Mouse (Mus musculus): ENCODE measurements around the gene Defb5.
"Not testable (repeated sequence)": the region's sequence is repeated elsewhere in the genome, so short reads cannot be mapped to it uniquely, and the experiment has no call there.

Defb5 gene

DNA sequence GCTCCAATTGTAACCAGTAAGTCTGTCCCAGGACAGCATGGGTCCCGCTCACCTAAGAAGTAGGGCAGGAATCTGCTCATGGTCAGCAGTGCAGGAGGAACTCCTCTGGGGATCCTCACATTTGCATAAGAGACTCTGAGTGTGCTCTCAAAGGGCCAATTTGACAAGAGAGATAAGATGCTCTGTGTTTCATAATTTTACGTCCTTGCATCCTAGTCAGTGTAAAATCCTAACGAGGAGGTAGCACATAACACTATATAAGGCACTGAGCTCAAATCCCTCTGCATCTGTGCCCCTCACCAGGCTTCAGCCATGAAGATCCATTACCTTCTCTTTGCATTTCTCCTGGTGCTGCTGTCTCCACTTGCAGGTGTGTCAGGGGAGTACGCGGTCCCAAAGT lies at the start of gene Defb5:
Gene Defb5, plus strand, starts transcription at position 301 of the 400 bp plus-strand sequence.
- in situ Hi-C loops (cut with MboI, MseI): no loop called here

DNA sequence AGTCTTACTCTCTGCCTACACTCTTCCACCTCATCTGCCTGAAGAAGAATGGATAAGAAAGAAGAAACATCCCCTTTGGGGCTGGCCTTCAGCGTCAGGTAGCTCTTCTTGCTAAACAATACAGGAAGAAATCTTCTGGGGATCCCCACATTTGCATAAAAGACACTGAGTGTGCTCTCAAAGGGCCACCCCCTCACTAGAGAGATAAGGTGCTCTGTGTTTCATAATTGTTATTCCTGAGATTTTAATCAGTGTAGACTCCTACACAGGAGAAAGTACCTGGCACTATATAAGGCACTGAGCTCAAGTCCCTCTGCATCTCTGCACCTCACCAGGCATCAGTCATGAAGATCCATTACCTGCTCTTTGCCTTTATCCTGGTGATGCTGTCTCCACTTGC lies 22.2 kb upstream of the Defb5 start, which contains the start of gene Defb6:
Gene Defb6, plus strand, starts transcription at position 318 of the 400 bp plus-strand sequence.
- in situ Hi-C loops (cut with MboI, MseI): no loop called here

GRCm38 (mm10) chr8:19238101-19238500 lies 9.3 kb upstream of the Defb5 start:
- in situ Hi-C loops (cut with MboI, MseI): no loop called here

DNA sequence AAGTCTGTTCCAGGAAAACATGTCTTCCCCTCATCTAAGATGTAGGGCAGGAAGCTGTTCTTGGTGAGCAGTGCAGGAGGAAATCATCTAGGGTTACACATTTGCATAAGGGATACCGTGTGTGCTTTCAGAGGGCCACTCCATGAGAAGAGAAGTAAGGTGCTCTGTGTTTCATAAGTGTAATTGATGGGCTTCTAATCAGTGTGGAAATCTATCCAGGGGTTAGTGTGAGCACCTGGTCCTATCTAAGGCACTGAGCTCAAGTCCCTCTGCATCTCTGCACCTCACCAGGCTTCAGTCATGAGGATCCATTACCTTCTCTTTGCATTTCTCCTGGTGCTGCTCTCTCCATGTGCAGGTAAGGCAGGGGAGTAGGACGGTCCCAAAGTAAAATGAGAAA lies 7.8 kb upstream of the Defb5 start, which contains the start of gene Defb46:
Gene Defb46, plus strand, starts transcription at position 301 of the 400 bp plus-strand sequence.
- in situ Hi-C loops (cut with MboI, MseI): no loop called here

DNA sequence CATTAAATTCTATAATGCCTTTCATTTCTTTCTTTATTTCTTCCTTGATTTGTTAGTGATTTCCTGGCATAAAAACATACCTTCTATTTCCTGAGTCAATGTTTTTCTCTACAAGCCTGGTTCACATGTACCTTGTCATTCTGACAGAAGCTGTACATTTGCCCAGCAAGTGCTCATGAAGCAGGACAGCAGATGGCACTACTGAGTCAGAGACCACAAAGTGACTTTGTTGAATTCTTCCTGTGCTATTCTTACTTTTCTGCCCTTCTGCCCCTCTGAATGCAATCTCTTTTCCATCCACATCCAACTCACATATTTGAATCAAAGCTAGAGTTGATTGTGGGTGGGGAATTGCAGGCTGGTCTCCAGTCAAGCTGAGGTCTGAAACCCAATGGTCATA lies 10.8 kb downstream of the Defb5 start:
- in situ Hi-C loops (cut with MboI, MseI): no loop called here

DNA sequence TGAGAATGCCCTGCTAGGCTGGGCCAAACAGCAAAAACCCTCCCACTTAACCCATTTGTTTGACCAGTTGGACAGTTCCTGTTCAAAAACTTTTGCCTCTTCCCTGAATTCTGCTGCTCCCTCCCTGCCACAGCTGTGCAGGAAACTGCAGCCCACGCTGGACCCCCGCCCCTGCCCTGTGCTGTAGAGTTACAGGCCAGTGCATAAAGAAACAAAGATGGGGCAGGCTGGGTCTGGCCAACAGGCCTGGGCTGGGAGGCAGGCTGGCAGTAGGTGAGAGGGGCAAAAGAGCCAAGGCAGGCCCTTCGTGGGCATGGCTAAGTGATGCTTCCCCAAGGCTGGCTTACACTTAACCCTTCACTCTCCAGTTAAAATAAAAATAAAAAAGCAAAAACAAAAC lies 12.3 kb downstream of the Defb5 start:
- in situ Hi-C loops (cut with MboI, MseI): no loop called here

GRCm38 (mm10) chr8:19293060-19293459 lies 45.7 kb downstream of the Defb5 start, which contains the start of gene Defb3:
Gene Defb3, plus strand, starts transcription at chr8:19293360.
- in situ Hi-C loops (cut with MboI, MseI): not testable (repeated sequence)

DNA sequence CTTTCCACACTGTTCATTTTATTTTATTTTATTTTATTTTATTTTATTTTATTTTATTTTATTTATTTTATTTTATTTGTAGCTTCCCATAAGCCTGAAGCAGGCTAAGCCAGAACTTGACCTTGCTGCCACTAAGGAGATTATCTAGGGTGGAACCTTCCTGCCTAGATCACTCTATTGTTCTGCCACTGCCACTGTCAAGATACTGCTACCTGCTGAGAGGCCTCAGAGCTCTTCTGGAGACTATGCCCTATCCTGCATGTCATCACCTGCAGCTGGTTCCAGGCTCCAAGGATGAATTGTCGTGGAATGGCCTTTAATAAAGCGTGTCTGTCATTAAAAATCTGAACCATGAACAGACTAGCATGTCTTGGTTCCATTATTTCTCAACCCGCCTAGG lies 51.0 kb downstream of the Defb5 start:
- in situ Hi-C loops (cut with MboI, MseI): not testable (repeated sequence)

Measured in T-helper 1 cell (primary cell).